Mouse (Mus musculus) erythroblast, embryonic 14.5 days (primary cell): ENCODE results near the gene Sgk1. TPM values are rescaled to one million over a fixed set of nuclear protein-coding genes. Genes with fewer than 3 reads are reported as not detected.
"Not testable (repeated sequence)": the region's sequence is repeated elsewhere in the genome, so short reads cannot be mapped to it uniquely, and the experiment has no call there.

Experiments used
- H3K27me3 ChIP-seq: 2 replicates; pipeline ENCODE4 v1.6.1; 2012; ENCODE audit warnings: inconsistent platforms; ENCODE audit not compliant: control insufficient read depth
- H3K36me3 ChIP-seq: 2 replicates; pipeline ENCODE4 v1.6.1; 2012; ENCODE audit warnings: mild to moderate bottlenecking, inconsistent platforms; ENCODE audit not compliant: control insufficient read depth
- H3K4me1 ChIP-seq: 2 replicates; pipeline ENCODE4 v1.6.1; 2012; ENCODE audit warnings: inconsistent platforms; ENCODE audit not compliant: control insufficient read depth
- H3K4me3 ChIP-seq: replicated peaks from 2 replicates; pipeline ENCODE3; 2012; ENCODE audit warnings: moderate library complexity, mild to moderate bottlenecking, inconsistent platforms
- H3K9me3 ChIP-seq: 2 replicates; pipeline ENCODE4 v1.6.1; 2012; ENCODE audit warnings: low read length, inconsistent platforms, mixed read lengths; ENCODE audit not compliant: control insufficient read depth
- GATA1 ChIP-seq: IDR thresholded peaks from 2 replicates; pipeline ENCODE4 v1.6.1; 2012; ENCODE audit warnings: low read length, inconsistent platforms, mixed read lengths
- TAL1 ChIP-seq: IDR thresholded peaks from 3 replicates; pipeline ENCODE4 v1.6.1; 2012; ENCODE audit warnings: low read length, inconsistent platforms, mixed read lengths
- polyA plus RNA-seq: library from polyadenylated mRNA; stranded (reverse); fragments of >175 nt; gene quantifications from 2 replicates; pipeline ENCODE4 v1.2.3, GENCODE M21; 2012

The Sgk1 gene
- polyA plus RNA-seq, 1 experiment, result 0.03 TPM

DNA sequence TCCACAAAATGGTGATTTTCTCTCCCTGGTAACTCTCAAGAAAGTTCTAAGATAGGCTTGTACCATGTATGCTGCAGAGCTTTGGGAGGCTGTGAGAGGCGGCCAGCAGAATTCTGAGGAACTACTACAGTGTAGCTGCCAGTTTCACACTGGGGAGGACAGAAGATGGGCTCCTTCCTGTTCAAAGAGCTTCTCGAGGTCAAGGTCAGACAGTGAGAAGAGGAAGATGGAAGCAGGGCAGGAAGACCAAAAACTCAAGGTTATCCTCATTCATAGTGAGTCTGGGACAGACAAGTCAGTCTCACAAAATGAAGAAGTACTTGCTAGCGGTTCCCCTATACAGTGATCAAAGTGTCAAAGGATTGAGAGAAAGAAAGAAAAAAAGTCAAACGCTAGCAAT is 8.3 kb downstream of the Sgk1 start:
- Histone ChIP-seq H3K27me3 (no peaks in the 10 kb centered on the region), H3K36me3 (no peaks in the 10 kb centered on the region), H3K9me3 (no peaks in the 10 kb centered on the region), H3K4me3 (no peak overlapping the region), H3K4me1 (no peaks in the 10 kb centered on the region)
- TF ChIP-seq TAL1 (no peak), GATA1 (no peak)

DNA sequence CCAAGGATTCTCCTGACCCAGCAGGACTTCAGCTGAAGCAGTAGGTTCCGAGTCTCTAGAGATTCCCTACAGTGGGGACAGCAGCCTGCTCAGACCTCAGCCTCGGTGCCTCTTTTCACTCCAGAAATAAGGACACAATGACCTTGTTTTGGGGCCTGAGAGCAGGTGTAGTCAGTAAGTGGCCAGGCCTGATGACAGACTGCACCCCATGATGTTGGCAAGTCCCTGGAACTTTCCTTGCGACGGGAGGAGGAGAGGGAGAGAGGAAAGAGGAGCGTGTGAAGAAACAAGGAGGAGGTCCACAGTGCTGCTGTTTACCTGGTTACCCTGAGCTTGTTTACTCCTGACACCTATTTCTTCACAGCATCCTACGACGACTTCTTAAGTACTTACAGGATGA is 9.5 kb downstream of the Sgk1 start:
- Histone ChIP-seq H3K9me3 (no peaks in the 10 kb centered on the region), H3K4me3 (no peak overlapping the region), H3K27me3 (no peaks in the 10 kb centered on the region), H3K36me3 (no peaks in the 10 kb centered on the region), H3K4me1 (no peaks in the 10 kb centered on the region)
- TF ChIP-seq TAL1, result no peak
- no peak for TF ChIP-seq GATA1

GRCm38 (mm10) chr10:21892104-21892503 is 10.1 kb downstream of the Sgk1 start:
- Histone ChIP-seq H3K27me3 (no peaks in the 10 kb centered on the region), H3K4me3 (no peak overlapping the region), H3K9me3 (no peaks in the 10 kb centered on the region), H3K36me3 (no peaks in the 10 kb centered on the region), H3K4me1 (no peaks in the 10 kb centered on the region)
- TF ChIP-seq GATA1 (no peak), TAL1 (no peak)

GRCm38 (mm10) chr10:21898417-21898816 is 16.4 kb downstream of the Sgk1 start:
- TF ChIP-seq GATA1 (no peak), TAL1 (no peak)
- H3K27me3 ChIP-seq, result no peaks in the 10 kb centered on the region

GRCm38 (mm10) chr10:21898851-21899250 is 16.9 kb downstream of the Sgk1 start:
- H3K9me3 ChIP-seq, H3K36me3 ChIP-seq, H3K4me1 ChIP-seq, H3K27me3 ChIP-seq, H3K4me3 ChIP-seq: not testable (repeated sequence)

More at GRCm38 (mm10) chr10:21898417-21898816, 16.4 kb downstream of the Sgk1 start:
- Histone ChIP-seq H3K9me3 (no peaks in the 10 kb centered on the region), H3K4me3 (no peak overlapping the region), H3K36me3 (no peaks in the 10 kb centered on the region), H3K4me1 (no peaks in the 10 kb centered on the region)

- H3K27me3 ChIP-seq, result no peaks in the 10 kb centered on the region
- no peaks in the 10 kb centered on the region for H3K36me3 ChIP-seq
- TF ChIP-seq GATA1 (no peak), TAL1 (no peak)
- H3K4me1 ChIP-seq, result no peaks in the 10 kb centered on the region
- no peaks in the 10 kb centered on the region for H3K9me3 ChIP-seq
- no peak overlapping the region for H3K4me3 ChIP-seq
These were observed 17.4 kb downstream of the Sgk1 start for GRCm38 (mm10) chr10:21899397-21899796.

GRCm38 (mm10) chr10:21902152-21903140 is 20.5 kb downstream of the Sgk1 start:
- Histone ChIP-seq H3K27me3 (no peaks in the 10 kb centered on the region), H3K9me3 (no peaks in the 10 kb centered on the region), H3K4me1 (no peaks in the 10 kb centered on the region), H3K4me3 (no peak overlapping the region), H3K36me3 (no peaks in the 10 kb centered on the region)
- no peak for TF ChIP-seq TAL1
- TF ChIP-seq GATA1, result no peak

- no peaks in the 10 kb centered on the region for H3K4me1 ChIP-seq
- TF ChIP-seq TAL1 (no peak), GATA1 (no peak)
These were observed 22.2 kb downstream of the Sgk1 start for GRCm38 (mm10) chr10:21904151-21904550.

GRCm38 (mm10) chr10:21905616-21906015 is 23.6 kb downstream of the Sgk1 start:
- Histone ChIP-seq H3K4me1 (no peaks in the 10 kb centered on the region), H3K4me3 (no peak overlapping the region), H3K9me3 (no peaks in the 10 kb centered on the region), H3K36me3 (no peaks in the 10 kb centered on the region), H3K27me3 (no peaks in the 10 kb centered on the region)
- no peak for TF ChIP-seq GATA1
- no peak for TF ChIP-seq TAL1

More at GRCm38 (mm10) chr10:21904151-21904550, 22.2 kb downstream of the Sgk1 start:
- Histone ChIP-seq H3K36me3 (no peaks in the 10 kb centered on the region), H3K4me3 (no peak overlapping the region), H3K9me3 (no peaks in the 10 kb centered on the region), H3K27me3 (no peaks in the 10 kb centered on the region)
